Mouse (Mus musculus): ENCODE measurements around the gene Car5b. TPM values are rescaled to one million over a fixed set of nuclear protein-coding genes. Genes with fewer than 3 reads are reported as not detected.

The Car5b gene
- polyA plus RNA-seq, 1 experiment = 4.5 TPM

GRCm38 (mm10) chrX:163987718-163988374, 40.0 kb downstream of the Car5b start:
- WGBS = 69% methylated on average over 3 of the region's 3 CpGs
- Histone ChIP-seq H3K4me3 (replicated peaks; ENCODE audit: extremely low read depth, low read depth, low read length) (no peak overlapping the region), H3K4me1 (ENCODE audit: control insufficient read depth, insufficient read depth, low read length) (no peaks in the 10 kb centered on the region)
- no peak for DNase-seq
- no peak for TF ChIP-seq CTCF (IDR thresholded peaks at IDR 0.05; ENCODE audit: insufficient read depth, low read length)
- no peak for TF ChIP-seq POLR2A (IDR thresholded peaks at IDR 0.05; ENCODE audit: borderline replicate concordance, extremely low read depth, low read depth, low read length)

GRCm38 (mm10) chrX:163982129-163982528, 45.7 kb downstream of the Car5b start:
- no peak for DNase-seq
- no peak for TF ChIP-seq POLR2A (IDR thresholded peaks at IDR 0.05; ENCODE audit: borderline replicate concordance, extremely low read depth, low read depth, low read length)
- TF ChIP-seq CTCF (IDR thresholded peaks at IDR 0.05; ENCODE audit: insufficient read depth, low read length) = no peak
- H3K4me1 ChIP-seq (ENCODE audit: control insufficient read depth, insufficient read depth, low read length) = no peaks in the 10 kb centered on the region
- no peak overlapping the region for H3K4me3 ChIP-seq (replicated peaks; ENCODE audit: extremely low read depth, low read depth, low read length)
- WGBS = 82% methylated on average over 6 of the region's 6 CpGs

- WGBS = 38% methylated on average over 4 of the region's 4 CpGs
- no peak for TF ChIP-seq CTCF (IDR thresholded peaks at IDR 0.05; ENCODE audit: insufficient read depth, low read length)
- TF ChIP-seq POLR2A (IDR thresholded peaks at IDR 0.05; ENCODE audit: borderline replicate concordance, extremely low read depth, low read depth, low read length) = no peak
- Histone ChIP-seq H3K4me3 (replicated peaks; ENCODE audit: extremely low read depth, low read depth, low read length) (no peak overlapping the region), H3K4me1 (ENCODE audit: control insufficient read depth, insufficient read depth, low read length) (no peaks in the 10 kb centered on the region)
- DNase-seq = no peak
These were observed 46.3 kb downstream of the Car5b start for GRCm38 (mm10) chrX:163981500-163981899.

GRCm38 (mm10) chrX:163981092-163981491, 46.7 kb downstream of the Car5b start:
- no peak for DNase-seq
- TF ChIP-seq CTCF (IDR thresholded peaks at IDR 0.05; ENCODE audit: insufficient read depth, low read length) (no peak), POLR2A (IDR thresholded peaks at IDR 0.05; ENCODE audit: borderline replicate concordance, extremely low read depth, low read depth, low read length) (no peak)
- WGBS = 97% methylated on average over 1 of the region's 1 CpGs
- no peaks in the 10 kb centered on the region for H3K4me1 ChIP-seq (ENCODE audit: control insufficient read depth, insufficient read depth, low read length)
- no peak overlapping the region for H3K4me3 ChIP-seq (replicated peaks; ENCODE audit: extremely low read depth, low read depth, low read length)

- 29% methylated on average over 29 of the region's 29 CpGs for WGBS
- H3K4me3 ChIP-seq (replicated peaks; ENCODE audit: extremely low read depth, low read depth, low read length) = peak within 1 kb of the TSS; percentile 96
- H3K4me1 ChIP-seq (ENCODE audit: control insufficient read depth, insufficient read depth, low read length) = no peaks in the 10 kb centered on the region
- DNase-seq = peak; percentile 77
- TF ChIP-seq POLR2A (IDR thresholded peaks at IDR 0.05; ENCODE audit: borderline replicate concordance, extremely low read depth, low read depth, low read length) (peak; percentile 45; the same call in 1 of the 2 replicates), CTCF (IDR thresholded peaks at IDR 0.05; ENCODE audit: insufficient read depth, low read length) (no peak)
These were observed 69.3 kb downstream of the Car5b start, which contains the start of gene Zrsr2 for GRCm38 (mm10) chrX:163958467-163958875. TSS of gene Zrsr2 (minus strand) at chrX:163958661.

GRCm38 (mm10) chrX:163957803-163958466, 69.9 kb downstream of the Car5b start:
- Histone ChIP-seq H3K4me3 (replicated peaks; ENCODE audit: extremely low read depth, low read depth, low read length) (peak overlapping the region; percentile 96), H3K4me1 (ENCODE audit: control insufficient read depth, insufficient read depth, low read length) (no peaks in the 10 kb centered on the region)
- DNase-seq = peak; percentile 52
- TF ChIP-seq CTCF (IDR thresholded peaks at IDR 0.05; ENCODE audit: insufficient read depth, low read length) (no peak), POLR2A (IDR thresholded peaks at IDR 0.05; ENCODE audit: borderline replicate concordance, extremely low read depth, low read depth, low read length) (peak; percentile 62; the same call in 1 of the 2 replicates)
- 29% methylated on average over 66 of the region's 67 CpGs for WGBS

GRCm38 (mm10) chrX:163957381-163957780, 70.4 kb downstream of the Car5b start:
- TF ChIP-seq CTCF (IDR thresholded peaks at IDR 0.05; ENCODE audit: insufficient read depth, low read length) = no peak
- no peak for TF ChIP-seq POLR2A (IDR thresholded peaks at IDR 0.05; ENCODE audit: borderline replicate concordance, extremely low read depth, low read depth, low read length)
- WGBS = 36% methylated on average over 12 of the region's 12 CpGs
- no peak for DNase-seq
- Histone ChIP-seq H3K4me1 (ENCODE audit: control insufficient read depth, insufficient read depth, low read length) (no peaks in the 10 kb centered on the region), H3K4me3 (replicated peaks; ENCODE audit: extremely low read depth, low read depth, low read length) (peak overlapping the region; percentile 96)

GRCm38 (mm10) chrX:163951618-163952017, 76.2 kb downstream of the Car5b start:
- no peak for DNase-seq
- 70% methylated on average over 1 of the region's 1 CpGs for WGBS
- no peaks in the 10 kb centered on the region for H3K4me1 ChIP-seq (ENCODE audit: control insufficient read depth, insufficient read depth, low read length)
- H3K4me3 ChIP-seq (replicated peaks; ENCODE audit: extremely low read depth, low read depth, low read length) = no peak overlapping the region
- TF ChIP-seq CTCF (IDR thresholded peaks at IDR 0.05; ENCODE audit: insufficient read depth, low read length) (no peak), POLR2A (IDR thresholded peaks at IDR 0.05; ENCODE audit: borderline replicate concordance, extremely low read depth, low read depth, low read length) (no peak)

- no peak overlapping the region for H3K4me3 ChIP-seq (replicated peaks; ENCODE audit: extremely low read depth, low read depth, low read length)
- no peak for TF ChIP-seq CTCF (IDR thresholded peaks at IDR 0.05; ENCODE audit: insufficient read depth, low read length)
- no peak for TF ChIP-seq POLR2A (IDR thresholded peaks at IDR 0.05; ENCODE audit: borderline replicate concordance, extremely low read depth, low read depth, low read length)
- H3K4me1 ChIP-seq (ENCODE audit: control insufficient read depth, insufficient read depth, low read length) = no peaks in the 10 kb centered on the region
- 89% methylated on average over 3 of the region's 3 CpGs for WGBS
- DNase-seq = no peak
These were observed 83.4 kb downstream of the Car5b start for GRCm38 (mm10) chrX:163944381-163944780.

GRCm38 (mm10) chrX:163938587-163938986, 89.2 kb downstream of the Car5b start:
- Histone ChIP-seq H3K4me3 (replicated peaks; ENCODE audit: extremely low read depth, low read depth, low read length) (no peak overlapping the region), H3K4me1 (ENCODE audit: control insufficient read depth, insufficient read depth, low read length) (no peaks in the 10 kb centered on the region)
- TF ChIP-seq POLR2A (IDR thresholded peaks at IDR 0.05; ENCODE audit: borderline replicate concordance, extremely low read depth, low read depth, low read length) (no peak), CTCF (IDR thresholded peaks at IDR 0.05; ENCODE audit: insufficient read depth, low read length) (no peak)
- DNase-seq = no peak
- WGBS = 81% methylated on average over 6 of the region's 6 CpGs

Data from lung, adult 2 months (tissue).